Mouse (Mus musculus): ENCODE results near the gene Pigh. TPM values are rescaled to one million over a fixed set of nuclear protein-coding genes. Genes with fewer than 3 reads are reported as not detected.

The Pigh gene
- polyA plus RNA-seq, 1 experiment from 2014 or later = 15.3 TPM

DNA sequence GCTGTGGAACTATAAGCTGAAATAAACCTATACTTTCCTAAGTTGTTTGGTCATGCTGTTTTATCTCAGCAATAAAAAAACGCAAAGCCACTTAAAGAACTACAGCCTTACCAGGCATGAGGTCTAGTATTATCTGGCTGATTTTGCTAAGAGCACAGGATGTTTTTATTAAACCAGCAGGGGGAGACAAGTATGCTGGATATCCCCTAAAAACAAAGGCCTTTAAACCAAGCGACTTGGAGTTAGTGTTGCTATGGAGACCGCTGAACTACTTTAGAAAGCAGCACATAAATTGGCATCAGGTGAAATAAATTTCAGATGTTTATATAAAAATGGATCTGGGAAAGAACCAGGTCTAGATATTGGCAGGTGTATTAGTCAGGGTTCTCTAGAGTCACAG lies 33.4 kb upstream of the Pigh start:
- 34% methylated on average over 3 of the region's 3 CpGs for WGBS

DNA sequence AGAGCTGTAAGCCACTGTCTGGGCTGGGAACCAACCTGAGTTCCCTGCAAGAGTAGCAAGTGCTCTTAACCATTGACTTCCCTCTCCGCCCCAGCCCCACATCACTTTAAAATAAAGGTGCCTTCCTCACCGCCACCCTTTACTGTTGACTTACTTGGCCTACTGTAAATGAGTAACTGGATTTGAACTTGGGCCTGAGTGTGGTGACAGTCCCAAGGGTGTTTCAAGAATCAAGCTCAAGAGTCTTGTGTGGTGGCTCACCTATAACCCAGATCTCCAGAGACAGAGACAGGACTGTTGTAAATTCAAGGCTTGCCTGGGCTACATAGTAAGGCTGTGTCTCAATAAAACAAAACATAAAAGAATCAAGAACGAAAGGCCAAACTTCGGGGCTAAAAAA lies 29.5 kb upstream of the Pigh start:
- Histone ChIP-seq H3K36me3 (ENCODE audit: control insufficient read depth, insufficient read depth) (no peaks in the 10 kb centered on the region), H3K4me3 (ENCODE audit: low read length) (no peak overlapping the region), H3K27me3 (ENCODE audit: control insufficient read depth, insufficient read depth, low read length) (no peaks in the 10 kb centered on the region), H3K27ac (ENCODE audit: low read length) (no peak overlapping the region), H3K4me1 (ENCODE audit: control insufficient read depth, insufficient read depth, low read length) (no peaks in the 10 kb centered on the region), H3K9ac (ENCODE audit: low read length) (no peak overlapping the region), H3K9me3 (replicated peaks; ENCODE audit: control insufficient read depth, low read length) (no peaks in the 10 kb centered on the region), H3K4me2 (ENCODE audit: low read depth, low read length) (no peak overlapping the region)
- WGBS = 86% methylated on average over 4 of the region's 4 CpGs
- no peak for ATAC-seq (replicated peaks; ENCODE audit: extremely low read depth, insufficient read depth, low FRiP score)

More for the DNA sequence above, 33.4 kb upstream of the Pigh start:
- H3K36me3 ChIP-seq (ENCODE audit: control insufficient read depth, insufficient read depth) = no peaks in the 10 kb centered on the region
- no peak overlapping the region for H3K4me2 ChIP-seq (ENCODE audit: low read depth, low read length)
- ATAC-seq (replicated peaks; ENCODE audit: extremely low read depth, insufficient read depth, low FRiP score) = no peak
- H3K9me3 ChIP-seq (replicated peaks; ENCODE audit: control insufficient read depth, low read length) = no peaks in the 10 kb centered on the region
- H3K27me3 ChIP-seq (ENCODE audit: control insufficient read depth, insufficient read depth, low read length) = no peaks in the 10 kb centered on the region
- no peak overlapping the region for H3K4me3 ChIP-seq (ENCODE audit: low read length)
- no peak overlapping the region for H3K9ac ChIP-seq (ENCODE audit: low read length)
- H3K4me1 ChIP-seq (ENCODE audit: control insufficient read depth, insufficient read depth, low read length) = no peaks in the 10 kb centered on the region
- no peak overlapping the region for H3K27ac ChIP-seq (ENCODE audit: low read length)

DNA sequence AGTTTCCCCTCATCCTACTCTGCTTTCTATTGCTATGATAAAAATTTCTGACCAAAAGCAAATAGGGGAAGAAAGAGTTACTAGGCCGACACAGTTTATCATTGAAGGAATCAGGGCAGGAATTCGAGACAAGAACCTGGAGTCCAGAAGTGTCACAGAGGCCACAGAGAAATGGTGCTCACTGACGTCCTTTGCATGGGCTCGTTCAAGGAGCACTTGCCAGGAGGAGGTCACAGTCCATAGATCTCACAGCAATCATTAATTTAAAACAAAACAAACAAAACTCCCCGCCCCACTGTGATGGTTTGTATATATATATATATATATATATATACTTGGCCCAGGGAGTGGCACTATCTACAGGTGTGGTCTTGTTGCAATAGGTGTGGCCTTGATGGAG lies 15.9 kb upstream of the Pigh start:
- H3K27ac ChIP-seq (ENCODE audit: low read length) = no peak overlapping the region
- no peak for ATAC-seq (replicated peaks; ENCODE audit: extremely low read depth, insufficient read depth, low FRiP score)
- WGBS = 78% methylated on average over 5 of the region's 5 CpGs

DNA sequence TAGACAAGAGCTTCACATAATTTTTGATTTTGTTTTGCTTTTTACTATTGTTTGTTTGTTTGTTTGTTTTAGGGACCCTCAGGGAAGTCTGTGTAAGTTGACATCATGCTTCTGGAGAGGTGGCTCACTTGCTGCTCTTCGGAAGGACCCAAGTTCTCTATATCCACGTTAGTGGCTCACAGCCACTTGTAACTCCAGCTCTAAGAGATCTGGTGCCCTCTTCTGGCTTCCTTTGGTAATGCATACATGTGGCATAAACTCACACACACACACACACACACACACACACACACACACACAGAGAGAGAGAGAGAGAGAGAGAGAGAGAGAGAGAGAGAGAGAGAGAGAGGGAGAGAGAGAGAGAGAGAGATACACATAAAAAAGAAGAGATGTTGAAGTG lies 15.1 kb upstream of the Pigh start:
- Histone ChIP-seq H3K27me3 (ENCODE audit: control insufficient read depth, insufficient read depth, low read length) (no peaks in the 10 kb centered on the region), H3K9ac (ENCODE audit: low read length) (no peak overlapping the region), H3K9me3 (replicated peaks; ENCODE audit: control insufficient read depth, low read length) (no peaks in the 10 kb centered on the region), H3K4me2 (ENCODE audit: low read depth, low read length) (no peak overlapping the region), H3K4me3 (ENCODE audit: low read length) (no peak overlapping the region), H3K36me3 (ENCODE audit: control insufficient read depth, insufficient read depth) (no peaks in the 10 kb centered on the region), H3K27ac (ENCODE audit: low read length) (no peak overlapping the region), H3K4me1 (ENCODE audit: control insufficient read depth, insufficient read depth, low read length) (no peaks in the 10 kb centered on the region)
- no peak for ATAC-seq (replicated peaks; ENCODE audit: extremely low read depth, insufficient read depth, low FRiP score)
- 59% methylated on average over 2 of the region's 2 CpGs for WGBS

More for the DNA sequence above, 15.9 kb upstream of the Pigh start:
- Histone ChIP-seq H3K4me2 (ENCODE audit: low read depth, low read length) (no peak overlapping the region), H3K4me3 (ENCODE audit: low read length) (no peak overlapping the region), H3K9ac (ENCODE audit: low read length) (no peak overlapping the region), H3K27me3 (ENCODE audit: control insufficient read depth, insufficient read depth, low read length) (no peaks in the 10 kb centered on the region), H3K36me3 (ENCODE audit: control insufficient read depth, insufficient read depth) (no peaks in the 10 kb centered on the region), H3K4me1 (ENCODE audit: control insufficient read depth, insufficient read depth, low read length) (no peaks in the 10 kb centered on the region), H3K9me3 (replicated peaks; ENCODE audit: control insufficient read depth, low read length) (no peaks in the 10 kb centered on the region)

DNA sequence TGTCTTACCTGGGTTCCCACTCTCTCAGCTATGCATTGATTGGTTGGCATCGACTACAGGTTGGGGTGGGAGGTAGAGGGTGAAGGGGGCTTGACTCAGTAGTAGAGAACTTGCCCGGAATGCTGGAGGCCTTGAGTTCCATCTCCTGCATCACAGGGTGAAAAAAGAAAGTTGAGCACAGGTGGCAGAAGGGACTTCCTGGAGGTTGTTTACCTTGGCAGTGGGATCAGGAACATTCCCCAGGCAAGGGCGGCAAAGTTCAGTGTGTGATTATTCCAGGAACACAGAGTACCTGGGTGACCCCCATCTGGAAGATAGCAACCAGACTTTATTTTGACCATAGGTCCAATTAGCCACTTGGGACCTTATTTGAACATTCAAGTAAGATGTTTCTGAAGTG lies 14.3 kb upstream of the Pigh start:
- H3K9me3 ChIP-seq (replicated peaks; ENCODE audit: control insufficient read depth, low read length) = no peaks in the 10 kb centered on the region
- H3K27ac ChIP-seq (ENCODE audit: low read length) = no peak overlapping the region
- no peaks in the 10 kb centered on the region for H3K27me3 ChIP-seq (ENCODE audit: control insufficient read depth, insufficient read depth, low read length)
- no peak overlapping the region for H3K4me2 ChIP-seq (ENCODE audit: low read depth, low read length)
- 68% methylated on average over 3 of the region's 3 CpGs for WGBS
- no peaks in the 10 kb centered on the region for H3K36me3 ChIP-seq (ENCODE audit: control insufficient read depth, insufficient read depth)
- no peak overlapping the region for H3K4me3 ChIP-seq (ENCODE audit: low read length)
- H3K4me1 ChIP-seq (ENCODE audit: control insufficient read depth, insufficient read depth, low read length) = no peaks in the 10 kb centered on the region
- no peak for ATAC-seq (replicated peaks; ENCODE audit: extremely low read depth, insufficient read depth, low FRiP score)
- H3K9ac ChIP-seq (ENCODE audit: low read length) = no peak overlapping the region

DNA sequence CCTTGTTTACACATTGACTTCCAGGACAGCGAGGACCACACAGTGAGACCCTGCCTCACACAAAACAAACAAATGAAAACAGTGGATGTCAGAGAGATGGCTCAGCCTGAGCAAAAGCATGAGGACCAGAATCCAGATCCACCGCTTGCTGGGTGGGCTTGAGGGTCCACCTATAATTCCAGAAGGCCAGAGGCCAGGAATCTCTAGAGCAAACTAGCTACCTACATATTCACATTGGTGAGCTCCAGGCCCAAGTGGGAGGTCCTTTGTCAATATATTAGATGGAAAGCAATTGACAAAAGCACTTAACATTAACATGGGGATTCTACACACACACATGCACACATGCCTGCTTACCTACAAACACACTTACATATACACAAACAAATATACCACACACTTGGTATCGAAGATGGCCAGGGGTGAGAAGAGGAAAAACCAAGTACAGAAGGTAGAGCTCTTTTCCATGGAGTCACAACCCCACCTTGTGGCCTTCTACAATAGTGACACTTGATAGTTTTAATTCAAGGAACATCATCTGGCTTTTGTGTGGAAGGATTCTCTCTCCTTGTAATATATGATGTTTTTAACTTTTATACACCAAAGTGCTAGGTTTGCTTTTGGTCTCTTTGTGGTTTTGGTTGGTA lies 7.8 kb upstream of the Pigh start:
- Histone ChIP-seq H3K9ac (ENCODE audit: low read length) (no peak overlapping the region), H3K27me3 (ENCODE audit: control insufficient read depth, insufficient read depth, low read length) (peaks cover 5% of the 10 kb centered on the region; the same call in 1 of the 2 replicates), H3K27ac (ENCODE audit: low read length) (no peak overlapping the region), H3K4me3 (ENCODE audit: low read length) (no peak overlapping the region), H3K4me2 (ENCODE audit: low read depth, low read length) (no peak overlapping the region), H3K9me3 (replicated peaks; ENCODE audit: control insufficient read depth, low read length) (no peaks in the 10 kb centered on the region), H3K36me3 (ENCODE audit: control insufficient read depth, insufficient read depth) (no peaks in the 10 kb centered on the region), H3K4me1 (ENCODE audit: control insufficient read depth, insufficient read depth, low read length) (no peaks in the 10 kb centered on the region)
- 47% methylated on average over 3 of the region's 3 CpGs for WGBS
- ATAC-seq (replicated peaks; ENCODE audit: extremely low read depth, insufficient read depth, low FRiP score) = no peak

DNA sequence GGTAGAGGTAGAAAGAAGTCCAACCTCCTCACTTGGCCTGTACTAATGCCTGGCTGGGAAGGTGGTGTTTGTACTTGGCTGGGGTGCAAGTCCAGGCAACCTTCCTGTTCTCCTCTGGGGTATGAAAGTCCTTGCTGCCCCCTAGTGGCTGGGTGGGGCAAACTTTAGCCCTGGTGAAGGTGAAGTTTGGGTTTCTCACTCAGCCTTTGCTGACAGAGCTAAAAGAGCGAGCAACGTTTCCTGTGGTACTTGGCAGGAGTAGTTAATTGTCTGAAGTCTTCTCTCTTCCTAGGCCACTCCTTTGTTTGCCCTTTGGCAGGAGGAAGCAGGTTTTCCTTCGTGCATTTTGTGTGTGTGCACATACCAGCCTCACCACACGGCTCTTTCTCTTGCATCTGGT lies 3.1 kb upstream of the Pigh start:
- Histone ChIP-seq H3K27ac (ENCODE audit: low read length) (no peak overlapping the region), H3K9ac (ENCODE audit: low read length) (no peak overlapping the region), H3K27me3 (ENCODE audit: control insufficient read depth, insufficient read depth, low read length) (peaks cover 3% of the 10 kb centered on the region; the same call in 1 of the 2 replicates), H3K4me3 (ENCODE audit: low read length) (no peak overlapping the region), H3K4me2 (ENCODE audit: low read depth, low read length) (no peak overlapping the region), H3K36me3 (ENCODE audit: control insufficient read depth, insufficient read depth) (no peaks in the 10 kb centered on the region), H3K9me3 (replicated peaks; ENCODE audit: control insufficient read depth, low read length) (no peaks in the 10 kb centered on the region), H3K4me1 (ENCODE audit: control insufficient read depth, insufficient read depth, low read length) (0 out of 2 replicates have a peak, but pooled peaks cover 4% of the 10 kb centered on the region)
- ATAC-seq (replicated peaks; ENCODE audit: extremely low read depth, insufficient read depth, low FRiP score) = no peak
- 35% methylated on average over 4 of the region's 4 CpGs for WGBS

DNA sequence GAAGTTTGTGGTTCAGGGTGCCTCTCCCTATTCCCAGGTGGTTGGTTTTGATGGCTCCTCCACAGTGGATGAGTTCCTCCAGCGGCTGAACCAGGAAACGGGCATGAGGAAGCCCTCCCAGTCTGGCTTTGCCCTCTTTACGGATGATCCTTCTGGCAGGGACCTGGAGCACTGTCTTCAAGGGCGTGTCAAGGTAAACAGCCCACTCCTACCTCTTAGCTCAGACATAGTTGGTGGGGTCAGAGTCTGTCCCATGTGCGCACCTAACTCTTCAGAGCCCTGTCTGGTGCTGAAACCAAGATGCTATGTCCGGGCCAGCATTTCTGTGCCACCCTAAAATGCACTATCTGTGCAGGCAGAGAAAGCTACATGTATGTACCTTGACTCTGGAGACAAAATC lies 16.1 kb downstream of the Pigh start:
- H3K4me1 ChIP-seq (ENCODE audit: control insufficient read depth, insufficient read depth, low read length) = no peaks in the 10 kb centered on the region
- peaks cover 24% of the 10 kb centered on the region for H3K36me3 ChIP-seq (ENCODE audit: control insufficient read depth, insufficient read depth)
- WGBS = 83% methylated on average over 6 of the region's 6 CpGs
- H3K9me3 ChIP-seq (replicated peaks; ENCODE audit: control insufficient read depth, low read length) = no peaks in the 10 kb centered on the region
- H3K4me2 ChIP-seq (ENCODE audit: low read depth, low read length) = no peak overlapping the region
- no peak overlapping the region for H3K9ac ChIP-seq (ENCODE audit: low read length)
- no peak for ATAC-seq (replicated peaks; ENCODE audit: extremely low read depth, insufficient read depth, low FRiP score)
- H3K27ac ChIP-seq (ENCODE audit: low read length) = no peak overlapping the region
- H3K27me3 ChIP-seq (ENCODE audit: control insufficient read depth, insufficient read depth, low read length) = 0 out of 2 replicates have a peak, but pooled peaks cover 2% of the 10 kb centered on the region
- no peak overlapping the region for H3K4me3 ChIP-seq (ENCODE audit: low read length)

DNA sequence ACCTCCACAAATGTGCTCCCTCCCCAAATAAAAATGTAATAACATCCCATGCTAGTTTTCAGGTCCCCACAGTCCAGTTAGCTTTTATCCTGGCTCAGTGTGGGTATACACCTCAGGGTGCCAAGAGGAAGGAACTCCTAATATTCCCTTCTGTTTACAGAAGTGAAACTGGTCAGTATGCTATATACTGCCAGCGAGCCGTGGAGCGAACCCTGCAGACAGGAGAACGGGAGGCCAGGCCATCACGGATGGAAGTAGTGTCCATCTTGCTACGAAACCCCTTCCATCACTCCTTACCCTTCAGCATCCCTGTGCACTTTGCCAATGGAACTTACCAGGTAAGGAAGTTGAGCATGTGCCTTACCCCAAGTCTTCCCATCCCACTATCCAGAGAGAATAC lies 16.9 kb downstream of the Pigh start:
- Histone ChIP-seq H3K36me3 (ENCODE audit: control insufficient read depth, insufficient read depth) (peaks cover 20% of the 10 kb centered on the region), H3K4me3 (ENCODE audit: low read length) (no peak overlapping the region), H3K9ac (ENCODE audit: low read length) (no peak overlapping the region), H3K4me2 (ENCODE audit: low read depth, low read length) (no peak overlapping the region), H3K27me3 (ENCODE audit: control insufficient read depth, insufficient read depth, low read length) (0 out of 2 replicates have a peak, but pooled peaks cover 2% of the 10 kb centered on the region), H3K4me1 (ENCODE audit: control insufficient read depth, insufficient read depth, low read length) (no peaks in the 10 kb centered on the region), H3K9me3 (replicated peaks; ENCODE audit: control insufficient read depth, low read length) (no peaks in the 10 kb centered on the region), H3K27ac (ENCODE audit: low read length) (no peak overlapping the region)
- no peak for ATAC-seq (replicated peaks; ENCODE audit: extremely low read depth, insufficient read depth, low FRiP score)
- WGBS = 92% methylated on average over 6 of the region's 6 CpGs
